Mouse (Mus musculus) embryonic facial prominence, embryonic 11.5 days (tissue): ENCODE results near the gene Gm20422. TPM values are rescaled to one million over a fixed set of nuclear protein-coding genes. Genes with fewer than 3 reads are reported as not detected.

Experiments
- ATAC-seq: fragments of 200-750 bp; cut with Nextera tagmentation; replicated peaks from 2 replicates; pipeline ENCODE4 v1.8.0; 2017; ENCODE audit warnings: low read depth; ENCODE audit not compliant: insufficient number of reproducible peaks, low FRiP score, low TSS enrichment
- DNase-seq: peaks from one replicate; pipeline ENCODE4 v3.0.0-alpha.2; 2015; ENCODE audit warnings: low spot score
- H3K27ac ChIP-seq: fragments of 300-500 bp; sonication (generic); replicated peaks from 2 replicates; pipeline ENCODE4 v1.5.1; 2014; ENCODE audit warnings: mild to moderate bottlenecking, low read depth, low read length, control low read depth
- H3K27me3 ChIP-seq: fragments of 300-500 bp; sonication (generic); 2 replicates; pipeline ENCODE4 v1.6.1; 2014; ENCODE audit warnings: mild to moderate bottlenecking, low read length, moderate library complexity, mixed read lengths; ENCODE audit not compliant: control insufficient read depth, insufficient read depth
- H3K36me3 ChIP-seq: fragments of 300-500 bp; sonication (generic); replicated peaks from 2 replicates; pipeline ENCODE4 v1.6.1; 2014; ENCODE audit warnings: low read depth, mild to moderate bottlenecking, low read length, moderate library complexity, mixed read lengths; ENCODE audit not compliant: control insufficient read depth, insufficient read depth
- H3K4me1 ChIP-seq: fragments of 300-500 bp; sonication (generic); 2 replicates; pipeline ENCODE4 v1.6.1; 2014; ENCODE audit warnings: low read length, mixed read lengths; ENCODE audit not compliant: control insufficient read depth, insufficient read depth
- H3K4me2 ChIP-seq: fragments of 300-500 bp; sonication (generic); 2 replicates; pipeline ENCODE4 v1.6.1; 2014; ENCODE audit warnings: low read depth, mild to moderate bottlenecking, control low read depth, low read length, moderate library complexity
- H3K4me3 ChIP-seq: fragments of 300-500 bp; sonication (generic); 2 replicates; pipeline ENCODE4 v1.5.1; 2014; ENCODE audit warnings: low read depth, low read length, control low read depth
- H3K9ac ChIP-seq: fragments of 300-500 bp; sonication (generic); replicated peaks from 2 replicates; pipeline ENCODE4 v1.6.1; 2014; ENCODE audit warnings: mild to moderate bottlenecking, control low read depth, low read length
- H3K9me3 ChIP-seq: fragments of 300-500 bp; sonication (generic); replicated peaks from 2 replicates; pipeline ENCODE4 v1.6.1; 2016; ENCODE audit warnings: mild to moderate bottlenecking, low read length, inconsistent platforms, mixed read lengths; ENCODE audit not compliant: control insufficient read depth
- WGBS: fragments of 180-500 bp; shearing (Covaris S2); extraction: QIAGEN DNeasy Blood & Tissue Kit; methylation state at CpG from one replicate; pipeline ENCODE4 v1.1.7; 2014; 5-methylcytosine and 5-hydroxymethylcytosine counted together
- polyA plus RNA-seq: library from polyadenylated mRNA; unstranded; fragments of >200 nt; fragmentation: Nextera tagmentation; extraction: Ambion mirVana; gene quantifications from 2 replicates; pipeline ENCODE4 v1.2.1, GENCODE M21; 2014

Gm20422 gene
- not detected in 2 replicates for polyA plus RNA-seq

- H3K4me3 ChIP-seq = peak within 1 kb of the TSS; percentile 81
- ATAC-seq (peak; percentile 99), DNase-seq (peak; percentile 99)
- peak within 1 kb of the TSS; percentile 50 for H3K4me2 ChIP-seq
- peak within 1 kb of the TSS; percentile 98 for H3K27ac ChIP-seq
- peak within 1 kb of the TSS; percentile 96 for H3K9ac ChIP-seq
- H3K9me3 ChIP-seq = no peaks in the 10 kb centered on the region
- under 1% methylated on average over 41 of the region's 41 CpGs for WGBS
- no peaks in the 10 kb centered on the region for H3K27me3 ChIP-seq
- H3K36me3 ChIP-seq = no peaks in the 10 kb centered on the region
- no peaks in the 10 kb centered on the region for H3K4me1 ChIP-seq
Observed at GRCm38 (mm10) chr8:69774503-69775148, at the start of gene Gm20422. TSS of gene Gm20422 (minus strand) at chr8:69774886.

- peak; percentile 92 for DNase-seq
- Histone ChIP-seq H3K27ac (peak within 1 kb of the TSS; percentile 35), H3K4me3 (peak within 1 kb of the TSS; percentile 66), H3K9ac (peak within 1 kb of the TSS; percentile 79), H3K4me1 (no peaks in the 10 kb centered on the region; the same call in 1 of the 2 replicates), H3K4me2 (peak within 1 kb of the TSS; percentile 80), H3K27me3 (no peaks in the 10 kb centered on the region), H3K36me3 (no peaks in the 10 kb centered on the region), H3K9me3 (no peaks in the 10 kb centered on the region)
- WGBS = 1% methylated on average over 31 of the region's 35 CpGs
- ATAC-seq = peak; percentile 75
Observed at GRCm38 (mm10) chr8:69822386-69823191, 47.9 kb upstream of the Gm20422 start, which contains the start of gene Lpar2. TSS of gene Lpar2 (plus strand) at chr8:69822429.

- no peaks in the 10 kb centered on the region for H3K27me3 ChIP-seq
- peak overlapping the region; percentile 79 for H3K9ac ChIP-seq
- no peaks in the 10 kb centered on the region; the same call in 1 of the 2 replicates for H3K4me1 ChIP-seq
- 0% methylated on average over 16 of the region's 22 CpGs for WGBS
- no peaks in the 10 kb centered on the region for H3K9me3 ChIP-seq
- ATAC-seq = peak; percentile 60
- H3K36me3 ChIP-seq = no peaks in the 10 kb centered on the region
- no peak overlapping the region for H3K27ac ChIP-seq
- H3K4me2 ChIP-seq = peak overlapping the region; percentile 80
- peak; percentile 73 for DNase-seq
- H3K4me3 ChIP-seq = peak overlapping the region; percentile 66
Observed at GRCm38 (mm10) chr8:69821971-69822385, 47.3 kb upstream of the Gm20422 start.

- Histone ChIP-seq H3K4me2 (no peak overlapping the region), H3K9ac (no peak overlapping the region)
- ATAC-seq = no peak
Observed at GRCm38 (mm10) chr8:69820466-69820865, 45.8 kb upstream of the Gm20422 start.

GRCm38 (mm10) chr8:69815396-69815795 lies 40.7 kb upstream of the Gm20422 start:
- no peak overlapping the region for H3K4me2 ChIP-seq
- no peak for DNase-seq
- H3K36me3 ChIP-seq = no peaks in the 10 kb centered on the region
- no peak overlapping the region for H3K4me3 ChIP-seq
- no peaks in the 10 kb centered on the region for H3K4me1 ChIP-seq
- H3K9me3 ChIP-seq = no peaks in the 10 kb centered on the region
- no peak overlapping the region for H3K27ac ChIP-seq
- ATAC-seq = no peak
- 86% methylated on average over 4 of the region's 4 CpGs for WGBS
- H3K27me3 ChIP-seq = no peaks in the 10 kb centered on the region
- H3K9ac ChIP-seq = no peak overlapping the region

More at GRCm38 (mm10) chr8:69820466-69820865, 45.8 kb upstream of the Gm20422 start:
- DNase-seq = no peak
- Histone ChIP-seq H3K36me3 (no peaks in the 10 kb centered on the region), H3K4me1 (no peaks in the 10 kb centered on the region; the same call in 1 of the 2 replicates), H3K27me3 (no peaks in the 10 kb centered on the region), H3K9me3 (no peaks in the 10 kb centered on the region), H3K27ac (no peak overlapping the region), H3K4me3 (no peak overlapping the region)
- WGBS = 73% methylated on average over 9 of the region's 9 CpGs

- Histone ChIP-seq H3K27ac (no peak overlapping the region), H3K27me3 (no peaks in the 10 kb centered on the region), H3K9ac (no peak overlapping the region), H3K4me3 (no peak overlapping the region), H3K4me1 (no peaks in the 10 kb centered on the region), H3K9me3 (no peaks in the 10 kb centered on the region), H3K36me3 (no peaks in the 10 kb centered on the region), H3K4me2 (no peak overlapping the region)
- 81% methylated on average over 2 of the region's 2 CpGs for WGBS
- ATAC-seq (no peak), DNase-seq (no peak)
Observed at GRCm38 (mm10) chr8:69814881-69815280, 40.2 kb upstream of the Gm20422 start.

- H3K9me3 ChIP-seq = no peaks in the 10 kb centered on the region
- 62% methylated on average over 3 of the region's 3 CpGs for WGBS
- ATAC-seq (no peak), DNase-seq (no peak)
- no peaks in the 10 kb centered on the region for H3K27me3 ChIP-seq
- no peak overlapping the region for H3K9ac ChIP-seq
- H3K4me3 ChIP-seq = no peak overlapping the region
- no peak overlapping the region for H3K27ac ChIP-seq
- H3K4me1 ChIP-seq = peaks cover 2% of the 10 kb centered on the region; the same call in 1 of the 2 replicates
- no peak overlapping the region for H3K4me2 ChIP-seq
- peaks cover 5% of the 10 kb centered on the region for H3K36me3 ChIP-seq
Observed at GRCm38 (mm10) chr8:69809820-69810219, 35.1 kb upstream of the Gm20422 start.
